Mouse (Mus musculus) brain, embryonic 14.5 days (tissue): ENCODE data around the gene Mdm4.

ENCODE experiments used
- CTCF ChIP-seq: fragments of 200-500 bp; IDR thresholded peaks from 2 replicates; pipeline ENCODE4 v1.5.1; 2012; ENCODE audit warnings: inconsistent platforms, mild to moderate bottlenecking, moderate library complexity, borderline replicate concordance; ENCODE audit not compliant: insufficient read depth, insufficient read length; ENCODE audit errors: extremely low read depth
- POLR2A ChIP-seq: fragments of 200-500 bp; IDR thresholded peaks from 2 replicates; pipeline ENCODE4 v1.6.1; 2012; ENCODE audit warnings: mild to moderate bottlenecking, inconsistent platforms, borderline replicate concordance; ENCODE audit not compliant: poor library complexity, insufficient read depth, insufficient read length, severe bottlenecking; ENCODE audit errors: extremely low read depth

- TF ChIP-seq POLR2A = no peak
- TF ChIP-seq CTCF = no peak
Observed at GRCm38 (mm10) chr1:133016775-133017428, 13.5 kb downstream of the Mdm4 start.
